Mouse (Mus musculus): ENCODE results near the gene Ctrb1.
A peak's percentile ranks its signal among the peaks of the same experiment; 100 is the strongest.
"Not testable (repeated sequence)": the region's sequence is repeated elsewhere in the genome, so short reads cannot be mapped to it uniquely, and the experiment has no call there.

The Ctrb1 gene

DNA sequence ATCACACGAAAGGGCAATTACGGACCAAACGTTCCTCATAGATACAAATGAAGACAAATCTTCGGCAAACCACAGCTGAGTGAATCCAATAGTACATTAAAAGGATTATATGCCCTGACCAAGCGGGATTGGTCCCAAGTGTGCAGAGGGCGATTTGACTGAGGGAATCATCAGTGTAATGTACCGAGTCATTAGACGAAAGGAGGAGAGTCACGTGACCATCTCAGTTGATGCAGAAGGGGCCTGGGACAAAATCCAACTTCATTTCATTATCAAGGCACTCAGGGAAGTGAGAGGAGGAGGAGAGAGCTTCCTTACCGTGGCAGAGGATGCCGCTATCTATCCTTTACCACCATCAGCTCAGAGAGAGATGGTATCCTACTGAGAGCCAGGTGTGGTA is 9.7 kb downstream of the Ctrb1 start:
- DNase-seq (ENCODE audit: low read depth, low spot score) = no peak

DNA sequence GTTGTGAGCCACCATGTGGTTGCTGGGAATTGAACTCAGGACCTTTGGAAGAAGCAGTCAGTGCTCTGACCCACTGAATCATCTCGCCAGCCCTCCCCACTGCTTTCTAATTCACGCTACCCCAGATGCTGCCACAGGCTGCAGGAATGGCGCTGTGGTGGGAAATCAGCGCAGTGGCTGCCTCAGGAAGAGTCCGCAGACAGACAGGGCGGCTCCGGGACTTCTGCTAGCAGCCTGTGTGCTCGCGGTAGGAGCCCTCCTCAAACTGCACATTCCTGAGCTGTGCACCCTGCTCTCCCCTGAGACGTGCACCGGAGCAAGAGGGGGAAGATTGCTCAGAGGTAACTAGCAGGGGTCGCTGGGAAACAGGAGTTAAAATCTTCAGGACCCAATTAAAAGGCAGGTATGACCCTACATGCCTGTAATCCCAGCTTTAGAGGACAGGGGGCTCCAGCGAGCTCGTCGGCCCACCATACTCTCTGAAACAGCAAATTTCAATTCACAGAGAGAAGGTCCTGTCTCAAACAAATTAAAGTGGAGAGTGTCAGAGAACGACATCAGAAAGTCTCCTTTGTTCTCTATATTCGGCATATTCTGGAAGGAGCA is 10.3 kb downstream of the Ctrb1 start:
- DNase-seq (ENCODE audit: low read depth, low spot score) = no peak

DNA sequence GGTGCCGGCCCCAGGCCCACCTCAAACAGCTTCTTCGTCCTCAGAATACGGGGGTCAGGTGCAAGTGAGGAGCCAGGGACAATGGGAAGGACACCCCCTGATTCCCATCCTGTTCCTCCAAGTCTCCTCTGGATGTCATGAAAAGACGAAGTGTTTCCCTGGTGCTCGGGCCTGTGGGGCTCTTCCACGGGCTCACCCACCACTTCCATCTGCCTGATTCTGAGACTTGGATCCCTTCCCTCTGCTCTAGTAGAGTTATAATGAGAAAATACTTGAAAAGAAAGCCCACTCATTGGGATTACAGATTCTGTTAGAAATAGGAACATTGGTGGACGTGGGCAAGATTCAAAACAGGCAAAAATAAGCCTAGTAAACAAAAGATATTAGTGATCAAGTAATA is 12.0 kb downstream of the Ctrb1 start:
- peak; percentile 66 for DNase-seq (ENCODE audit: low read depth, low spot score)

DNA sequence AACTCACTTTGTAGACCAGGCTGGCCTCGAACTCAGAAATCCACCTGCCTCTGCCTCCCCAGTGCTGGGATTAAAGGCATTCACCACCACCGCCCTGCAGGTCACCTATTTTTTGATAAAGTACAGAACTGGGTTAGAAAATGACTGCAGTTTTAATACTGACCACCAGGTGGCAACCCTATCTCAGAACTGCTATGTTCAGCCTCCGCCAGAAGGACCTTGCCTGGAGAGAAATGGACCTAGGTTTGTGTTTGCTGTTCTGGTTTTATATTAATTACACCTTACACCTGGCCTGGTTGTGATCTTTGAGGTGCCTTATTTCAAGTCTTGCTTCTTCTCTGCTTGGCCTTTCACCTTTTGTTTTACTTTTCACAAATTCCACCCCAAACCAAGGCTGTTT is 12.7 kb downstream of the Ctrb1 start:
- DNase-seq (ENCODE audit: low read depth, low spot score) = peak; percentile 34

DNA sequence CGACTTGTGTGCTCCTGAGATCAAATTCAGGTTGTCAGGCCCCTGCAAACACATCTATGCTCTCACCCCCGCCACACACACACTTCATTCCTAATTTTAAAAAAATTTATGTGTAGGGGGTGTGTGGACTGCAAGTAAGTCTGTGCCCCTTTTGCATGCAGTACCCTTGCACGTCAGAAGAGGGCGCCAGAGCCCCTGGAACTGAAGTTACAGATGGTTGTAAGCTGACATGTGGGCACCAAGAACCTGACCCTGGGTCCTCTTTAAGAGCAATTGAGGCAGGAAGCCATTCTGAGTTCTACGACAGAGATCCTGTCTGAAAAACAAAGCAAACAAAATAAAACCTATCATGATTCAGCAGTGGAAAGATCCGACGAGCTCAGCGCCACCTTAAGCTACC is 14.6 kb downstream of the Ctrb1 start:
- no peak for DNase-seq (ENCODE audit: low read depth, low spot score)

DNA sequence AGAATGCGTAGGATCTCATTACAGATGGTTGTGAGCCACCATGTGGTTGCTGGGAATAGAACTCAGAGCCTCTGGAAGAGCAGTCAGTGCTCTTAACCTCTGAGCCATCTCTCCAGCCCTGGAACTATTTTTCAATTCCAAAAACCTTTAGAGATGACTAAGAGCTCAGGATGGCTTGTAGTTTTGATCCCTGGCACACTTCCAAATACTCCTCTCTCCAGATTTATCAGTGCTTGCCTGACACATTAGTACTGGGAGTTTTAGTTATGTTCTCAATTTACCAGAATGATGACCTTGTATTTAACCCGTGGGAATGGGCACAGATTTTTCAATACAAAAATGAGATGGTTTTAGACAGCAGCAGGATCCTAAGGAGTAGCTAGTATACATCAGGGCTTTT is 24.1 kb downstream of the Ctrb1 start:
- DNase-seq (ENCODE audit: low read depth, low spot score) = no peak

DNA sequence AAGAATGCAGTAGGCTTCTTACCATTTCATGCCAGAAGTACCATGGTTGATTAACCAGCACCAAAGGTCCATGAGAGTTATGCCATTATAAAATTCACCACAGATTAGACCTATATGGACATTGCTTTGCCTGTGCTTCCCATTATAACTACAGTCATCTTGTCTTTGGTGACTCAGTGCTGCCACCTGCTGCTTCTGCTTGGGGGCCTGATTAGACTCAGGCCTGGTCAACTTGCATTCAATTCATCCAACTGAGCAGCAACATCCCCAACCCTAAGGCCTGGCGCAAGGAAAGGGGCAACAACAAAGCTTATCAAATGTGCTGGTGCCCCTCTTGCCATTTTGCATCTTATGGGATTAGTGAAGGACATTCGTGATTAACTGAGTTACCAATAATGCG is 28.3 kb downstream of the Ctrb1 start:
- no peak for DNase-seq (ENCODE audit: low read depth, low spot score)

DNA sequence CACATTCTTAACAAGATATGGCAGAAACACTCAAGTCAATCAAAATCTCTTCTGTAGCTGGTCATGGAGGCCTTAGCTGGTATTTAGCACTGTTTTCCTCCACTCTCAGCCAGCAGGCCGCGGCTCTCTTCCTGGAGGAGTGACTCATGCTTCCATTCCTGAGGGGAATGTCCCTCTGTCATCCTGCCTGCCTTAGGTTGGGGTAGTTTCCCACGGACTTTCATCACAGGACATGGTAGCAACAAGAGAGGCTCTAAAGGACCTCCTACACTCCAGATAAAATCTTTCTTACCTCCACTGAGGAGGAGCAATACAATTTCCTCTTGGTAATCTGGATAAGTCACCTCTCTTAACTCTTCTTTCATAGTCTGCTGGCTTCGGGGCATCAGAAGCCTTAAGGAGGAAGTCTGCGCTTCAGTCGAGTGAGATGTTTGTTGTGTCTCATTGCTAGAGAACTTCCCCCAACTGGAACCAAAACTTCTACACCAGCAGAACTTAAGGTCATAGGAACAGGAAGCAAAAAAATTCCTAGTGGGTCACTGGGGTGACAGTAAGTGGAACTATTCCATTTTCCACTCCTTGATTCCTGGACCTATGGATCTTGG is 31.9 kb downstream of the Ctrb1 start:
- DNase-seq (ENCODE audit: low read depth, low spot score) = no peak

DNA sequence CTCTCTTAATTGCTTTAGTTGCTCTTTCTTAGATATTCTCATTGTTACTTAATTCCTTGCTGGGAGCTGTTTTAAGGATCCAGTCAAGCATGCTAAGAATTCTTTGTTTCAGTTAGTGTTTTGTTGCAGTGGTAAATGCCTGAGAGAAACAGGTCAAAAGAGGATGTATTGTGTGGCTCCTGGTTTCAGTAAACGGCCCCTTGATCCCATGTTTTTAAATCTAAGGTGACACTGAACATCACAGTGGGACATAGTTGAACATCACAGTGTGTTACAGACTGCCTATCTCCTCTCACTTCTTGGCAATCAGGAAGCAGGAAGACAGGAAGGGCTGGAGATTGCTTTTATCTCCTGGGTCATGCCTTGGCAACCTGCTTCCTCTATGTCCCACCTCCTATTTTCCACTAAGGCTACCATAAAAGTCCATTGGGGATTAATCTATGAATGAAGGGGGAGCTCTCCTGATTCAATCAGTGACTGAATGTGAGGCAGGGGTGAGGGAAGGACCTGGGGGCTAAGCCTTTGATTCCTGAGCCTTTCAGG is 33.4 kb downstream of the Ctrb1 start:
- no peak for DNase-seq (ENCODE audit: low read depth, low spot score)

DNA sequence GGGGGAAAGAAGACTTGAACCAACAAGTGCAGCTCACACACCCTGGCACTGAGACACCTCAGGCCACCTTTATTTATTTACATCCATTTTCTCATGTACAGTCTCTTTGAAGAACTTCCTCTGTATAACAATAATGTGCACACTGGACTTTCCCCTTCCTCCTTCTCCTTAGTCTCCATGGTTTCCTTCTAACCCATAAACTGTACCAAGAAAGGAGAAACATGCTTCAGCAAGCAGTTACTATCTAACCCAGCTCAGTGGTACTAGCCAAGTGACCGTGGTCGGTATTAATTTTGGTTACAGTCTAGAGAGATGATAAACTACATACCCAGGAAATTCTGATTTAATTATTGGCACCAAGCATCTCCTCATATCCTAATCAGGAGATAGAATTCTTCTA is 37.3 kb downstream of the Ctrb1 start:
- no peak for DNase-seq (ENCODE audit: low read depth, low spot score)

DNA sequence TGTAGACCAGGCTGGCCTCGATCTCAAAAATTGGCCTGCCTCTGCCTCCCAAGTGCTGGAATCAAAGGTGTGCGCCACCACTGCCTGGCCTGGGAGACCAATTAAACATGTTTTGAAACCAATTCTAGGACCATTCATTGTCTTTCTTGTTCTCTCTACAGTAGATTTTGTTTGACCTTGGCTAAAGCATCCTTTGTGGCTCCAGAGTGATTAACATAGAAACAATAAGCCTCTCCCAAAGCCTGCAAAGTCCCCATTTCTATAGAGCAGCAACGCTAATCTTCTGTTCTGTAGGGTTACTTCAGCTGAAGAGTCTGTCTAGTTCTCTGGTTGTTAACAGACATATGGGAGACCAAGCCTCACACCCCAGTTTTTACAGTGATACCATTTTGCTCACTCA is 40.2 kb downstream of the Ctrb1 start:
- no peak for DNase-seq (ENCODE audit: low read depth, low spot score)

DNA sequence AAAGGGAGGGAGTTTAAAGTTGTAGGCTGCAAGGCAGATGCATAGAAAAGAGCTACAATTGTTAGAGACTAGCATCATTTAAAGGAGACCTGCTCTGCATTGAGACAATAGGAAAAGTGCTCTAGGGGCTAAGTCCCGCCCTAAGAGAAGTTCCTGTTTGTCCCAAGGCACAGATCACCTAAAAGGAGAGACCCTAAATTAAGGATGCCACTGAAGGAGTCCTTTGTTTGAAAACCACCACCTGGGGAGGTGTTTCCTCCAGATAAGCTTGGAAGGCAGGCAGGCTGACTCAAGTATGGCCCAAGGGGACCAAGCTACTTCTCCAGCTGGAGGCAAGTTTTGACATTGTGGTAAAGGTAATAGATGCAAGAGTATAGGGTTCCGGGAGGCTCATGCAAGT is 42.0 kb downstream of the Ctrb1 start:
- no peak for DNase-seq (ENCODE audit: low read depth, low spot score)

DNA sequence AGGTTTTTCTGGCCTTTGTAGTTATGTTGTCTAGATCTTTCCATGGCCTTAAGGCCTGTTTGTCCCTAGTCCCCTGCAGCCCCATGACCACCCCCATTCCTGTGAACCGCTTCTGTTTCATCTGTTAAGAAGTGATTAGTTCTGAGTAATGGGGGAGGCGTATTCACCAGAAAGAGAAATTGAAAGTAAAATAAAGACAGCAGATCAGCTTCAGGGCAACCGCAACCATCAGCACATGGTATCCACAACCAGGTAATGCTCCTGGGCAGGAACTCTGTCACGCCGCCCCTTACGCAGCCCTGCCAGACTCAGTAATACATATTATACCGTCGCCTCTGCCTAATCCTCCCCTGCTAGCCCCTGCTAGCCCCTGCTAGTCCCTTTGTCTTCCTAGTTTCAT is 45.1 kb downstream of the Ctrb1 start:
- DNase-seq (ENCODE audit: low read depth, low spot score) = no peak

DNA sequence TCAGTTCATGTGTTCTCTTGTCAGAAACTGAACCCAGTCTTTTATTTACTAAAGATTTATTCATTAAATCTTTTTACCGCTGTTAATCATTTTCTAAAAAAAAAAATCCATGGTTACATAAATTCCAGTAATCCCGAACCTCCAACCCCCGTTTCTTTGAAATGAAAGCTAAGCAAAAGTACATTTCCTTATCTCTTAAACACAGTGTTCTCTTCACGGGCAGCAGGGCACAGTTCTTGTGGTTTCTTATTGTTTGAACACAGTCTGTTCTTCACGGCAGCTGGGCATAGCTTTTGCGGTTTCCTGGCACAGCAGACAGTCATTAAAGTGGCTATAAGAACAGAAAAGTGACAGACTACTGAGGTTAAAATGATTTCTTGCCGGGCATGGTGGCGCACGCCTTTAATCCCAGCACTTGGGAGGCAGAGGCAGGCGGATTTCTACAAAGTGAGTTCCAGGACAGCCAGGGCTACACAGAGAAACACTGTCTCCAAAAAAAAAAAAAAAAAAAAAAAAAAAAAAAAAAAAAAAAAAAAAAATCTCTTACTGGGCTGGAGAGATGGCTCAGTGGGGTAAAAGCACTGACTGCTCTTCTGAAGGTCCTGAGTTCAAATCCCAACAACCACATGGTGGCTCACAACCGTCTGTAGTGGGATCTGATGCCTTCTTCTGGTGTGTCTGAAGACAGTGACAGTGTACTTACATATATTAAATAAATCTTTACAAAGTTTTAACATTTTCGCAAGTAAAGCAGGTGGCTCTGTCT is 46.3 kb downstream of the Ctrb1 start:
- not testable (repeated sequence) for DNase-seq (ENCODE audit: low read depth, low spot score)

DNA sequence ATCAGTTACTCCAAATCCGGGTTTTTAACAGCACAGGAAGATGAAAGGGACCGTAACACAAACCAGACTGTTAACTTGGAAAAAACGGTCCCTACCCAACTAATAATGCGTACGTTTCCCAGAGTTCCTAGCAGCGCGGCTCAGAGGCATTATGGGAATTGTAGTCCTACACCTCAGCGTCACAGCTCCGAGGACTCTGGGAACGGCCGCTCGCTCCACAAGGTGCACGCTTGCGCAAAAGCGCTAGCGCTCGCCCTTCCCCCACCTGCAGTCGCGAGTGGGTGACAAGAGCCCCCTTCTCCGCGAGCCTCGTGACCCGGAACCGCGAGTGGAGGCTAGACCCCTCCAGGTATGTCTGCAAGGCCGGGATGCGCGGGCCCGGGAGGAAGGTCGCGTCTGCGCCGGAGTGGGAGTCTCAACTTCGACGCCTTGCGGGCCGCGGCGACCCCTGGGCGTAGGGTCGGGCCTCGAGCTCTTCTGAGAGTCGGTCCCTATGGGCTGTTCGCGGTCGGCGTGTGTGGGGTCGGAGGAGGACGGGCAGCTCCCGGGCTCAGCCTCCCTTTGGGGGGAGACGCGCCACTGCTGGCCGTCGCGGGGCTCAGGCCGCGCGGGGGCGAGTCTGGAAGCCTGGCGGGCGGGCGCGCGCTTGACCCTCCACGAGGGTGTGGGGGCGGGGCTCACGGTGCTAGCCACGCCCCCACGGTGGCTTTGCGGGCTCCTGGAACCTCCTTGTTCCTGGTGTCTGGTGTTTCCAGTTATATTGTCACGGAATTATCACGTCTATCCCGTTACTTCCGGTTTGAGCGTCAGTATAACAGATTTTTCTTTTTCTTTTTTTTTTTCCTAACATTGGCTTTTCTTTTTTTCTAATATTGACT is 47.3 kb downstream of the Ctrb1 start, which contains the start of gene Zfp1:
Zfp1 (plus strand) TSS at position 138 of the 878 bp plus-strand sequence.
- DNase-seq (ENCODE audit: low read depth, low spot score) = peak; percentile 96

DNA sequence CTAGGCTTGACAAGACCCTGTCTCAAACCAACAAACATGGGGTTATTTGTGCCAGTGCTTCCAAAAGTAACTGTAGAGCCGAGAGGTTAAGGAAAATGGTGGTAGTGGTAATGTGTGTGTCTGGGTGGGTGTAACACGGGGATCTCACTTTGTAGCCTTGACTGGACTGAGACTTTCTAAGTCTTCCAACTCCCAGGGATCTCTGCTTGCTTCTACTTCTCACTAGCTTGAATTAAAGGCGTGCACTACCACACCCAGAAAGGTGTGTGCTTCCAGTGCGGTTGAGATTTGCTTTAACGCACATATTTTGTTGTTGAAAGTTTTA is 47.9 kb downstream of the Ctrb1 start:
- DNase-seq (ENCODE audit: low read depth, low spot score) = no peak

DNA sequence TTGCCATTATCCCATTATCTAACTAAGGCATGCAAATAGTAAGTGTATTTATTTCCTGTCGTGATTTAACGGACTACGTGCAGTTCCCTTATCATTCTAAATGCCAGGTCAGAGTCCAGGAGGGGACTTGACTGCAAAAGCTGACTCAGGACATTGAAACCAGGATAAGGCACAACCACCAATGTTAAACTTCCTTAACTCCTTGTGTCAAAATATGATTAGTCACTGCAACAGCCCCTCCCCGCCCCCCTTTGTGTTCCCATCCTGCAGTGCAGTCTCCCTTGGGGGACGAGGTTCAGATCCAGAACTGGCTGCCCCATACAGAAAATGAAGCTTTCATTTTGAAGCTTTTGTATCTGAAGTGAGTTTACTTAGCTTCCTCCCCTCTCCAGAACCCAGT is 48.3 kb downstream of the Ctrb1 start:
- DNase-seq (ENCODE audit: low read depth, low spot score) = no peak

DNA sequence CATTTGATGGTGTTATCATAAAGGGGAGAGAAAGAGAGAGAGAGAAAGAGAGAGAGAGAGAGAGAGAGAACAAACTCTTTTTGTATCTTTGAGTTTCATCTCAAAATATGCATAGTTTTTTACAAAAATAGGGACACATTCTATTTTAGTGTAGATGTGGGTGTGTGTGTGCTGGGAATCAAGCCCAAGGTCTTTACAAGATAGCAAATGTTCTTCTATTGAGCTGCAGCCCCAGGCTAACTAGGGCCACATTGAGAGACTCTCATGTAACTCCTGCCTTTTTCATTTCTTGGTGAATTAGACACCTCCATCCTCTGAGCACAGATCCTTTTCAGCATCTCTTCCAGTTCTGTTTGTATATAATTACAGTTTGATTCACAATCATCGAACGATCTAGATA is 49.7 kb downstream of the Ctrb1 start:
- no peak for DNase-seq (ENCODE audit: low read depth, low spot score)

DNA sequence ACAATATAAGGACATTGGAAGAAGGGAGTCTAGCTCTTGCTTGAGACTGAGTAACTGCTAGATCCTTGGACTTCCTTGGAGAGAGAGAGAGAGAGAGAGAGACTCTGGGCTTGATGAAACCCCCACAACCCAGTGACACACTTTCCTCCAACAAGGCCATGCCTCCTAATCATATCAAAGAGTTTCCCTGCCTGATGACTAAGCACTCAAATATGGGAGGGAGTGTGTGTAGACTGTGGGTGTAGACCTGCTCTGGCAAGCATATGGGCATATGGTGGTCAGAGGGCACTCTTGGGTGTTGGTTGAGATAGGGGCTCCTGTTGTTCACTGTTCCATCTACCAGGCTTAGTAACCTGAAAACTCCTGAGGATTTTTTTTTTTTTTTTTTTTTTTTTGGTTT is 52.7 kb downstream of the Ctrb1 start:
- no peak for DNase-seq (ENCODE audit: low read depth, low spot score)

Measured in telencephalon, adult 2 months (tissue).